Mouse (Mus musculus): ENCODE results near the gene Tbca.

GRCm38 (mm10) chr13:94786866-94787265 lies 1.8 kb upstream of the Tbca start:
- TF ChIP-seq HCFC1 (IDR thresholded peaks at IDR 0.05; ENCODE audit: borderline replicate concordance, insufficient read depth, low read length) (no peak), MAFK (IDR thresholded peaks at IDR 0.05; ENCODE audit: insufficient read depth, low read depth, low read length) (no peak), ZC3H11A (IDR thresholded peaks at IDR 0.05; ENCODE audit: borderline replicate concordance, low read depth, low read length) (no peak), CHD2 (IDR thresholded peaks at IDR 0.05; ENCODE audit: low read depth, low read length) (no peak)

Data from ES-E14 (cell line).